15 mouse cellular contexts compared by ENCODE assay signal in the genomic region with DNA sequence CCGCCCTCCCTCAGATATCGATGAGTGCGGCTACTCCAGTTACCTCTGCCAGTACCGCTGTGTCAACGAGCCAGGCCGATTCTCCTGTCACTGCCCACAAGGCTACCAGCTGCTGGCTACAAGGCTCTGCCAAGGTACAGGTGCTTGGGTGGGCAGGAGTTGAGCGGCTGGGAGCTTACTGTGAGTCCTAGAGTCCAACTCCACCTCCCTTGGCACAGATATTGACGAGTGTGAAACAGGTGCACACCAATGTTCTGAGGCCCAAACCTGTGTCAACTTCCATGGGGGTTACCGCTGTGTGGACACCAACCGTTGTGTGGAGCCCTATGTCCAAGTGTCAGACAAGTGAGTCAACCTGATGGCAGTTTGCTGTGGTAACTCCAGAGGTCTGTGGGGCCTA. TPM values are rescaled to one million over a fixed set of nuclear protein-coding genes. Genes with fewer than 3 reads are reported as not detected.
"Had no signal": no experiment of that assay in that cellular context is flagged by ENCODE, and none has a peak within 500 bp of the region (broad histone marks: within the 10 kb centered on the region; RNA-seq: fewer than 3 reads in every experiment).

No protein-coding gene starts in this region.

- H3K27ac ChIP-seq: left cerebral cortex, adult 2 months; liver, embryonic 14.5 days; midbrain, embryonic 13.5 days; neural tube, embryonic 15.5 days had no signal

- H3K9me3 ChIP-seq: midbrain, embryonic 13.5 days; neural tube, embryonic 15.5 days had no signal

- ATAC-seq: lung, postnatal 0 days; midbrain, embryonic 13.5 days had no signal

- H3K9ac ChIP-seq: liver, embryonic 14.5 days; midbrain, embryonic 13.5 days; neural tube, embryonic 15.5 days had no signal

- DNase-seq: kidney, adult 18-20 months; kidney, postnatal 10 days; liver; lung, adult 2 months; lung, postnatal 36 days; right cerebral cortex, adult 18-20 months; right cerebral cortex, postnatal 25 days; thymus, adult 18-20 months; thymus, postnatal 14 days had no signal

- H3K4me3 ChIP-seq: left cerebral cortex, adult 2 months; midbrain, embryonic 13.5 days; neural tube, embryonic 15.5 days had no signal

- H3K27me3 ChIP-seq: midbrain, embryonic 13.5 days; neural tube, embryonic 15.5 days had no signal

- H3K4me2 ChIP-seq: midbrain, embryonic 13.5 days; neural tube, embryonic 15.5 days had no signal

RNA-seq across cellular contexts. Expression of a gene that starts 6.3 kb away (rescaled TPM):
- total RNA-seq: megakaryocyte progenitor cell, adult 5-6 weeks had no signal
